Mouse (Mus musculus): ENCODE data around the gene Dclk1.

Dclk1 gene

DNA sequence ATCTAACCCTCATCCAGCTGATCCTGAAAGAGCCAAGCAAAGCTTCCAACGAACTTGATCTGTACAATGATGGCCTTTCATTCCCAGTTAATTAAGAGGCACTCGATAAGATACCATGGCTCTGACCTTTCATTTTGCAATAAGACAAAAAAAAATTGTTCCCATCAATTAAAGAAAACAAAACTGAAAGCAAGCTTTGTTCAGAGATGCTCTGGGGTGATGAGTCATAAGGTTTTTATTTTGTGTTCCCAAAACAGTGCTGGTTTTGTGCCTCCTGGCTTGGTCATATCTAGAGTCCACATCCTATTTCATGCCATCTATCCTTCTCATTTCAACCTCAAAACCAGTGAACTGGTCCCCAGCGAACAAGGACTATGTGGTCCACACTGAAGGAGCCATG is 91.3 kb downstream of the Dclk1 start:
- in situ Hi-C loops (cut with MboI, MseI) = no loop called here

DNA sequence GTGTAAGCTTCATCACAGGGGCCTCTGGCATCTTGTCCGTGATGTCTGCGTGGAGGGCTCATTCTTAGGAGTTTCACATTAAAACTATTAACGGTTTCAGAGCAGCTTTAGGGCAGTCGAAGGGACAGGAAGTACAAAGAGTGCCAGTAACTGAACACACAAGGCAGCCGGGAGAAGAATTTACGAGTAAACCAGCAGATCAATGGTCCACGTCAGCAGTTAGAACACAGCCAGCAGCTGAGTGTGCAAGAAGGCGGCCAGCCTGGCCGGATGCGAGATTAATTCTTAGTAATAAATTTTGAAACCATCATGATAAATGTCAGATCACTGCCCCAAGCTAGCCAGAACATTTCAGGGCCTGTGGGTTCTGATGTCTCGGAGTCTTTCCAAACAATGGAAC is 94.7 kb downstream of the Dclk1 start:
- in situ Hi-C loops (cut with MboI, MseI) = no loop called here

DNA sequence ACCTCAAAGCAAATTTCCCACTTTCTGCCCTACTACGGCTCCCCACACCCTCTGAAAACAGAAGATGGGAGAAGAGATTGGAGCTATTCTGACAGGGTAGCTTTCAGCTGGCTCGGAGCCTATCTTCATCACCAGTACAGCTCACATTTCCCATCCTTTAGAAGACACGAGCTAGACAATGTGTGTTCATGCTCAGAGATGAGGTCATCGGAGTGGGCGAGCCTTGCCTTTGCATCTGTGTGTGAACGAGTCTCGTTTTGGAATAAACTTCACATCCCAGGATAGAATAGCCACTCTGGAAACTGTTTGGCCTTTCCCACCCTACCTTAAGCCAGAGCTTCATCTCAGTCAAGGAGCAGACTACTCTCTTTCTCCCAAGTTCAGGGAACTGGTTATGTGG is 95.5 kb downstream of the Dclk1 start:
- in situ Hi-C loops (cut with MboI, MseI) = no loop called here

DNA sequence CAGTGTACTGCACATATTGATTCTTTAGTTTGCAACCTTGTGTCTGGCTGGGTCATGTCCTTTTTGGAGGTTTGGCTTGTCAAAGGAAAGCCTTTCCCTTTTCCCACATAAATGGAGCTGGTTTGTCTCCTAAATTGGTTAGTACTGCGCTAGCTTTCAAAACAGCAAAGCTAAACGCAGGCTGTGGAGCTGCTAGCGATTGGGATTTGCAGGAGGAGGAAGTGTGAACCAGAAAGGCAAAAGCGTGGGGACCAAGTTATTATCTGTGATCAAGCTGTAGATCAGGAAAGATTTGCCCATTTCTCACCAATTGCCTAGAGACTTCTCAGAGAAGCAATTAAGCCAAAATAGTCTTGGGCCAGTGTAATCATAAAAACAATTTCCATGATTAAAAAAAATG is 100.3 kb downstream of the Dclk1 start:
- in situ Hi-C loops (cut with MboI, MseI) = no loop called here

DNA sequence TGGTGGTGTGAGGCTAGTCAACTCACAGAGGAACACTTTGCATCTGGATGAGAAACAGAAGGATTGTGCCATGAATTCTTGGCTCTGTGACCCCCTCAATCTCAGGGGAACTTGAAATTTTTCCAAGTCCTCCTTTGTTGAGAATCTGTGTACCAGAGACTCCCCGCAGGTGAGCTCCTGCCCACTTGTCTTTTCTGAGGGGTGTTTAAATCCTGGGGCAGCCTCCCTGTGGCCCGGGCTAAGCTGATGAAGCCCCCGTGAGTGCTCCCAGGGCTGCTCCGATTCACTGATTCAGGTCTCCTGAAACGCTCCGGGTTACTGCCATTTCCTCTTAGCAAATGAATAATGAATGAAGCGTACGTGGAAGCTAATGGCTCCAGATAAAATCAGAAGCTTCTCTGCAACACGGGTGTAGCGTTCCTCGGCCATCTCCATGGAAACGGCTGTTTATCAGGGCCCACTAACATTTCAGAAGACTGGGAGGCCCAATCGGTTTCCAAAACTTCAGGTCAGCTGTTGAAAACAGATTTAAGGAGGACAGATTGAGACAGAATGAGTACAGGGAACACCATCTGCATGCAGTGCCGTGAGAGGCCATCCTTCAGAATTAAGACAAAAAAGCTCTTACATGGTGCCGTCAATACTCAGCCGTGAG is 105.3 kb downstream of the Dclk1 start:
- in situ Hi-C loops (cut with MboI, MseI) = no loop called here

DNA sequence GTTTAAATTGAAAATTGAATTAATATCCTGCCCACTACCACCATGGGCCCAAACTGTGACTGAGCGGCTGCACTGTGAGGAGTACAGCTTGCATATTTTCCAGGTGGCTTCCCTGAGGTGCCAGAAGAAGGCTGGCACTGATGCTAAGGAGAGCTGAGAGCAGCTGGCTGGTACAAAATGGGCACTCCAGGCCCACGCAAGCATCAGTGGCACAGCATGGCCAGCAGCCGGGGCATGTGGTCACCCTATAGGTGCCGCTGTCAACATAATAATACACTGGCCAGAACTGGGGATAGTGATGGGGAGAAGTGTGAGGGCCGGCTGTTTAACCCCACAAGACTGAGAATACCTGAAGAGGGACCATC is 105.8 kb downstream of the Dclk1 start:
- in situ Hi-C loops (cut with MboI, MseI) = no loop called here

DNA sequence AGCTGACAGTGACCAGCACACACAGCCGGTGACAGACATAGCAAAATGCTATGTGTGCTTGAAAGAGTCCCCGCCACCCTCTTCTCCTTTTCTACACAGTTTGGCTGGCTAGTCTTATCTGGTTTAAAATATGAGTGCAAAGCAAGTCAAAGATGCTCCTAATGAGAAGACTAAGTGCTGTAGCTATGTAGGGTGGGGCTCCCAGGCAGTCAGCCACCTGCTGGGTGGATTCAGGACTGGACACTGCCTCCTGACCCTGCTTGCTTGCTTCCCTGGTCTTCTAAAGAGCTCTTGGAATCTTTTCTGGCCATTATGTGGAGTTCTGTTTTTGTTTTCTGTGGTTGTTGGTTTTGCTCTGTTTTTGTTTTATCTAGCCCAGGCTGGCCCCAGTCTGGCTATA is 108.0 kb downstream of the Dclk1 start:
- in situ Hi-C loops (cut with MboI, MseI) = loop anchor here (5.0 to 10.0 kb wide), 2 partner anchors 195 to 268 kb away; no protein-coding TSS in a partner anchor

DNA sequence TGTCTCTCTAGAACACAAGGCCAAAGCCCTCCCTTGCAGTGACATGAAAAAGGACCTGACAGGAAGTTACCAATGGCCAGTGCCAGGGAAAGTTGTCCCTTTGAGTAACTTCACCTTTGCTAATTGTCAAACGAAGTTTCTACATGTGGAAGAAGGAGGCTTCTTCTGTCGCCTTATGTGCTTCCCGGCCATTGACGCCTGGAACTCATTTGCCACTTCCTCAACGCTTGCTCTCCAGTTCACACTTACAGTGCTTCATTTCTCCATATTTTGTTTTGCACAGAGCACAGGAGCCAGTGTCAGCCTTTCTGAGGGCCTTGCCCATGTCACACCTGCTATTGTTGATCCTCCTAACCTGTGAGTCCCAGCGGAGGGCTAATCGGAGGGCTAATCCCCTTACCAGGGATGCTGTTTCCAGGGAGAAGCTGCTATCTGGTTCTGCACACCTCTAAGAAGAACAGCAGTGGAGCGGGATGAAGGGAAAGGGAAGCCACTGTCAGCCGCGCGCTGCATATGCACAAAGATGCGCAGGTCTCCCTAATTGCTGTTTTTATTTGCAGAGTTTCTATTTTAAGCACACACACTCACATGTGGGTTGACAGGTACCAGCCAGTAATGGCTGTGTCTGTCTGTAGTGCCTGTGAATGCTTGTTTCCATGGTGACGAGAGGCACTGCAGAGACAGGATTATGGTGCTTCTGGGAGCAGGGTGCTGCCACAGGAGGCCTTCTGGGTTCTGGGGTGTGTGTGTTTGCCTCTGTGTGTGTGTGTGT is 109.3 kb downstream of the Dclk1 start:
- in situ Hi-C loops (cut with MboI, MseI) = loop anchor here (5.0 to 10.0 kb wide), 2 partner anchors 197 to 269 kb away; no protein-coding TSS in a partner anchor

DNA sequence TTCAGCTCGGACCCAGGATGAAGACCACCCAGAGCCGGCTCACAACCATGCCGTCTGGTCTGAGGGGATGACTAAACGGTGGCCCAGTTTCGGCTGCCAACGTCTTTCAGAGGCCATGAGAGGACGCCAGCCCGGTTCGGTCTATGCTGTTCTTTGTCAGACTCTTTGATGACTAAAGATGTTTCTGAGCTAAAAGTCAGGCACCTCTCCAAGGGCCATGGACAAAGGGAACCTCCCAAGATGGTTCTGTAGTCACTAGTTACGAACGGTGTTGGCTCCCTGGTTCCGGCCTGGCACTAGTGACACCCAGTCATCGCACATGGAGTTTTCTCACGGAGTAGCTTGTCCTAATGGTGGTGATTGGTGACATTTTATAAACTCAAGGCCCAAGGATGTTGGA is 110.4 kb downstream of the Dclk1 start:
- in situ Hi-C loops (cut with MboI, MseI) = loop anchor here (5.0 to 10.0 kb wide), 2 partner anchors 198 to 270 kb away; no protein-coding TSS in a partner anchor

DNA sequence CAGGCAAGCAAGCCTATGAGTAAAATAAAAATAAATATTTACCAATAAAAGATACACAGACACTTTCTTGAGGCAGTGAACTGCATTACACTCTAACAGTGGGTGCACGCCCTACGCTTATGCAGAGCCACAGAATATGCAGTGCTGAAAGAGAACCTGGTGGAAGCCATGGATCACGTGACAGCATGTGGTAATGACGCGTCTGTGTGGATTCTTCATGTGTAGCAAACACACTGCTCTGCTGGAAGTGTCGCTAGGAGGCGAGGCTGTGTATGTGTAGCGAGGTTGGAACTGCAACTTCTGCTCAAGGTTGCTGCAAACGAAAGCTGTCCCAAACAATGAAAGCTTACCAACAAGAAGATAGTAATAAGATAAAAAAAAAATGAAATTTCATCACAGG is 111.0 kb downstream of the Dclk1 start:
- in situ Hi-C loops (cut with MboI, MseI) = loop anchor here (5.0 to 10.0 kb wide), 2 partner anchors 198 to 271 kb away; no protein-coding TSS in a partner anchor

DNA sequence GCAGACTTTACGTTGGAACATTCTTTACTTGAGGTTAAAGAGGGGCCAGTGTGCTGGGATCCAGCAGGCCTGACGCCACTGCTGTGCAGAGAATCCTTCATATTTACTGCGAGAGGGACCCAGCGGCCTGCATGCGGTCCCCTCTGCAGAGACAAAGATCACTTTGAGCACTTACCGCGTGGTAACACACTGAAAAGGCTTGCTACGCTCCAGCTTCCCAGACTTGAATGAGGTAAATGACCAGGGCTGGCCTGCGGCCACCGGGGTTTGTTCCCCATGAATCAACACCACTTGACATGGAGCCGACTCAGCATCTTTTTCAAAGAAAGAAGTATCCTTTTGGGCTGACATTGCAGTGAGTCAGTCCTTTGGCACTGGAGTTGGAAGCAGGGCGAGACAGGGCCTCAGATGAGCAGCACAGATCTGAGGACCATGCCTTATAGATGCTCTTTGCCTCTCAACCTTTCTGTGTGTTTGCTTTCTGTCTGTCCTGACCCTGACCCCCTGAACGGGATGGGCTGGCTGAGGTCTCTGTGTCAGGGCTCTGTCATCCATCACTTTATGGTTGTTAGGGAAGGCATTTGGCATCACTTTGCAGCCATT is 111.8 kb downstream of the Dclk1 start:
- in situ Hi-C loops (cut with MboI, MseI) = loop anchor here (5.0 to 10.0 kb wide), 2 partner anchors 199 to 272 kb away; no protein-coding TSS in a partner anchor

DNA sequence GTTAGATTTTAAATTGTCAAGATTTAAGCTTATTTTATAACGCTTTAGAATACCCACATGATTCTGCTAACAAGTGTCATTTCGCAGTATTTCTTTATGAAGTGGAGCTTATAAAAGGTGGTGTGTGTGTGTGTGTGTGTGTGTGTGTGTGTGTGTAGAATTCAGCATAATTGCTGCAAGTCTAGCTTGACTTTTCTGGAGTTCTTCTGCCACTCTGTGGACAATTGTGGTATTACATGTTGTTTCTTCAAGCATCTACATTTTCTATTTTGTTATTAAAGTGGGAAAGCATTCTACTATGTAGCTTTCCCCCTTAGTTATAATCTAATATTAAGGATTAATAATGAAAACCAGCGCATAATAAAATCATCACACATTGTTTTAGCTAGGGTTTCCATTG is 112.6 kb downstream of the Dclk1 start:
- in situ Hi-C loops (cut with MboI, MseI) = loop anchor here (5.0 to 10.0 kb wide), 2 partner anchors 200 to 272 kb away; no protein-coding TSS in a partner anchor

DNA sequence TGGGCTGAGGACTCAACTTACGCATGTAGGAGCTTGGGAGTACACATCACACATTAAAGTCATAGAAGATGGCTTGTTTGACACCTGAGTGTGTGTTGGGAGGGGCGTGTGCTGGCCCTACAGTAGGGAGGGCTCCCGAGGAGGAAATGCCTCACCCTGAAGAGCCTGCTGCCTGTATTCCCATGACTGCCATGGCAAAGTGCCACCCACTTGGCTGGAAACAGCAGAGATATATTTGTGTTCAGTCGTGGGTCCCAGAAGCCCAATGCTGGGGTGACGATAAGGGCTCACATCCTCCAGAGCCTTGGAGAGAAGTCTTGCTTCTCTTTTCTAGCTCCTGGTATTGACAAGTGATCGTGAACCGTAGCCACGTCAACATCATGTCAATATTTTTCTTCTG is 116.3 kb downstream of the Dclk1 start:
- in situ Hi-C loops (cut with MboI, MseI) = loop anchor here (10.0 kb wide), 1 partner anchor 204 kb away; no protein-coding TSS in a partner anchor

DNA sequence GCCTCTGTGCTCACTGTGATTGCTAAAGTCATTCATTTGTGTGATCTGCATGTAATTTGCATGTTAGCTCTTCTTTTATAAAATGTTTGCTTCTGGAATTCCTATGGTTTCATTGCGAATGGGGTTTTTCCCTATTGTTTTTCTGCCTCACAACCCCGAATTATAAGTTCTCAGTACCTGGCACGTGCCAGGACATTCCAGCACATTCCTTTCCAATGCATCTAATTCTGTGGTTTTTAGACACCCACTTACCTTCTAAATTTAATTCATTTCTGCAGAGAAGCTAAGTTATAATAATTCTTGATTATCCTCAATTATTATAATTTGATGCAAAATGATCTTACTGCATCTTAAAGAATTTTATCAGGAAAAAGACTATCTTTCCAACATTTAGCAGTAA is 118.7 kb downstream of the Dclk1 start:
- in situ Hi-C loops (cut with MboI, MseI) = no loop called here

DNA sequence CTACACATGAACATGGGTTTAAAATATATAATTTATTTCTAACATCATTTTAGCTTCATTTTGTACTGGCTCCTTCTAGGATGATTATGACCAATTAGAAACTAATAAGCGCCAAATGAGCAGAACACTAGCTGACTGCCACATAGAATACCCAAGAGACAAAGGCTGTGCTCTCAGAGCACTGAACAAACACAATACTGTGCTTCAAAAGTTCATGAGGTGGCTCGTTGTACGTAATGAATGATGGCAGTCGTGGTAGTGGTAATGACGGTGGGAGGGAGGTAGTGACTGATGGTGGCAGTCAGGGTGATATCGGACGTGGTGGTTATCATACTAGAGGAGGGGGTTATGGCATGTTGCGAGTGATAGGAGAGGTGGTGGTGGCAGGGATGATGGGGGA is 125.0 kb downstream of the Dclk1 start:
- in situ Hi-C loops (cut with MboI, MseI) = no loop called here

DNA sequence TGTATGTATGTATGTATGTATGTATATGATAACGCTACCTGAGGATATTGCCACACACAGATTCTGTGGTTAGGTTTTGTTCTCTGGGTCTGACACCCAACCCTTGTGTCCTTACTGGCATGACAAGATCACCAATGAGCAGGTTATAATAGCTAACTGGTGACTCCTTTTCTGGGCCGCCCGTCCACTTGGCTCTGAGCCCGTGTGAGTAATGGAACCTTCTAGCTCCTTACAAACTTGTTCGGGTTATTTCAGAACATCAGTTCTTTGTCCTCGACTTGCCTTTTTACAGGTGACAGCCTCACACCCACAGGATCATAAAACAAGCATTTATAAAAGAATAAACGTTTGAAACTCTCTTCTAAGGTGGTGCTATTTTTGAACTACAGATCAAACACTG is 127.0 kb downstream of the Dclk1 start:
- in situ Hi-C loops (cut with MboI, MseI) = no loop called here

DNA sequence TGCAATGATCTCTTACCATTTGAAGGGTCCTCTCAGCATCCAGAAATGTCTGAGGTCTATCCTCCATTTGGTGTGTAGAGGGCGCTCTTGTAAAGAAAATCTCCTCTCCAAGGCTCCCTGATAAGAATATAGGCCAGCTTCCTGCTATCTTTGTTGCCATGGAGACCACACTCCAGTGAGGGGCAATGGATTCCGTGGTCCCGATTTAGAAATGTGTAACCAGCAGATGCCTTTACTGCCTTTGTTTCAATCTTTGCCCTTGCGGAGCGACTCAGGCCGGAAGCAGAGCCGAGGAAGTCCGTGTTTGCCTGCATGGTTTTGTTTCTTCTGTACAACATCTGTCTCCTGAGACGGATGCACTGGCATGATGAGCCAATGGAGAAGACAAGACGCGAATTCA is 131.5 kb downstream of the Dclk1 start:
- in situ Hi-C loops (cut with MboI, MseI) = loop anchor here (10.0 kb wide), 1 partner anchor 151 kb away; no protein-coding TSS in a partner anchor

DNA sequence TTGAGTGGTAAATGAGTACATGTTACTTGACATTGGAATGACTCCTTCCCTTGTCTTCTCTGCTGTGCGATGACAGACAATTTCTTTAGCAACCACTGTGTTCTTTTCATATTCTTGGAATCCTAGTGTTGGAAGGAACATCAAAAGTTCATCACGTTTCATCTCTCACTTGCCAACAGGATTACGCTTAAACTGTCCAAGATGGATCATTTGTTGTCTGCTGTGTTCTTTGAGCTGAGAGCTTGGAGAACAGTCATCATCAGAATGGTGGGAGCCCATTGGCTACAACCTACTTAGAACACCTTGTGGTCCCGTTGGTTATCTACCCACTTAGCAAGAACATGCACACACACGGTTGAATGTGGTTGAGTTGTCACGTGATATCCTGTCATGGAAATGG is 136.4 kb downstream of the Dclk1 start:
- in situ Hi-C loops (cut with MboI, MseI) = loop anchor here (10.0 kb wide), 1 partner anchor 146 kb away; no protein-coding TSS in a partner anchor

DNA sequence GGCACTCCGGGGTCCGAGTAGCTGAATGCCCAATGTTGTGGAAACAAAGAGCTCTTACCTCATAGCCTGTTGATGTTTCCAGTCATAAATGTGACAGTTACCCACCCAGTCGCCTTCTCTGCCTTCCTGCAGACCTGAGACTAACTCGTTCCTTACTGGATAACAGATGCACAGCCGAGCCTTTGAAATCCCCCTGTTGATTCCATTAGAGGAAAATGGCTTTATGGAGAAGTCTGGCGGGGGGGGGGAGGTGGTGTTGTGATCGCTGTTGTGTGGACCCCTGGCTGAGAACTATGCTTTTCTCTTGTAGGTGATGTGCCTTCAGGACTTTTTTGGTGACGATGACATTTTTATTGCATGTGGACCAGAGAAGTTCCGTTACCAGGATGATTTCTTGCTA is 138.3 kb downstream of the Dclk1 start:
- in situ Hi-C loops (cut with MboI, MseI) = no loop called here

DNA sequence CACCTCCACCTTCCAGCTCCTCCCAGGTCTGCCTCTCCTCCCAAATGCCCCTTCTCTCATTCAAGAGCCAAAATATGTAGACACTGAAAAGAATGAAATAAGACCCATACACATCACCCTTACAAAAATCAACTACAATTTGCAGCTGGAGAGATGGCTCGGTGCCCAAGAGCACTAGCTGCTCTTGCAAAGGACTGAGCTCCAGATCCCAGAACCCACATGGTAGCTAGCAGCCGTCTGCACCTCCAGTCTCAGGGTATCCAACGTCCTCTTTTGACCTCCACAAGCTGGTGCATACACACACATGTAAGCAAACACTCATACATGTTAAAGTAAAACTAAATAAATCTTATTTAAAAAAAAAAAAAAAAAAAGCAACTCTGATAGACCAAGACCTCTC is 150.4 kb downstream of the Dclk1 start:
- in situ Hi-C loops (cut with MboI, MseI) = loop anchor here (5.0 kb wide), 1 partner anchor 500 kb away; no protein-coding TSS in a partner anchor

DNA sequence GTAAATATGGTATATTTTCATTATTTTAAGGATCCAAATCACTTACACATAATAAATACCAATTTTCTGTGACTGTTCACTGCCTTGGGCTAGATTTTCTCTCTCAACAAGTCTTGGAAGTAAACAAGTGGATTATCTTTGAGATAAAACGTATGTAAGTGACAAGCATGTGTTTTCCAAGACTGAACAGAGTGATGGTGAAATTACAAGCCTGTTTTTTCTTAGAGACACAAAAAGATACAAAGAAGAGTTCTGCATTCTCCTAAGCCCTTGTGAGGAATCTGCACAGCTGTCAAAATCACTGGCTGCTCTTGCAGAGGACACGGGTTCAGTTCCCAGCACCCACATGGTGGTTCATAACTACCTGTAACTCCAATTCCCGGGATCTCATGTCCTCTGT is 151.4 kb downstream of the Dclk1 start:
- in situ Hi-C loops (cut with MboI, MseI) = loop anchor here (5.0 kb wide), 1 partner anchor 499 kb away; no protein-coding TSS in a partner anchor

DNA sequence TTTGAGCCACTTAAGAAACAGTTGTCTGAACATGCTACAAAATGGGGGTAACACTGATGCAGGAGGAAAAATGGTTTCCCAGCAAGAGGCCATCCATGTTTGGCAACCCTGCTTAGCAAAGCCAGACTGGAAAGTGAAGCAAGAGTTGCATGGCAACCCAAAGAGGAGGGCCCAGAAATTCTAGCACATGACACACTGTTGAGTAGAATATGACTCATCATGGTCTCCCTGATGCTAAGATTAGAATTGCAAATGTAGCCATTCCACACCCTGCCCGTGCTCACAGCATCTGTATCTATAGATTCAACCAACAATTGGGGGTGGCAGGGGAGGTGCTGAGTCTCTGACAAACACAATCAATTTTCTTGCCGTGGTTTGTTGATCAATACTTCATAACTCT is 154.6 kb downstream of the Dclk1 start:
- in situ Hi-C loops (cut with MboI, MseI) = no loop called here
